Mouse (Mus musculus) left cerebral cortex, postnatal 4 days (tissue): ENCODE data around the gene Lair1. TPM values are rescaled to one million over a fixed set of nuclear protein-coding genes. Genes with fewer than 3 reads are reported as not detected.
"Not testable (repeated sequence)": the region's sequence is repeated elsewhere in the genome, so short reads cannot be mapped to it uniquely, and the experiment has no call there.

Source experiments
- DNase-seq: peaks from one replicate; pipeline ENCODE4 v3.0.0-alpha.2; 2022
- intact Hi-C: fragments of 180-260 bp; cut with DNase I; formaldehyde crosslinking; loops from one replicate; pipeline ENCODE4 v1.15.1; 2025
- total RNA-seq, 2 experiments: library from RNA; stranded (reverse); gene quantifications; 2 replicates each; pipeline ENCODE4 v1.2.3; 2021

The Lair1 gene
- 1 to 10 TPM; 1.9 to 2.1 TPM for total RNA-seq

- DNase-seq = no peak
- intact Hi-C loops = no loop called here
These were observed at the start of gene Lair1 for GRCm38 (mm10) chr7:4063013-4063412. Gene Lair1 (minus strand): TSS chr7:4063204.

GRCm38 (mm10) chr7:4111766-4112165 lies 48.8 kb upstream of the Lair1 start:
- intact Hi-C loops = no loop called here
- DNase-seq = no peak

DNA sequence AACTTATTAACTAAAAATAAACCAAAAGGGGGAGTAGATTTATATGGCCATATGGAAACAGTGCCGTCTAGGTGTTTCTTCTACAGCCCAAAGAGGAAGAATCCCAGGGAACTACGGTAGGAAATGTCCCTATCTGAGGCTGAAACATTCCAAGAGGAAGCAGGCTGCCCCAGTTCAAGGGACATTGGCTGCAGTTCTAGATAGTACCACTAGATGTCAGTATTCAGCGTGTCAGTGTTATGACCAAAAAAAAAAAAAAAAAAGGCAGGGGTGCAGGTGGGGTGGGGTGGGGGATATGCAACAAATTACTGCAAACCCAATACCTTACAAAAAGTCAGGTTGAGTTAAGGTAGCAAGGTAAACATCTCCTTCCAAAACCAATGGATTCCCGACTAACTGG lies 40.4 kb upstream of the Lair1 start:
- intact Hi-C loops = no loop called here
- no peak for DNase-seq

DNA sequence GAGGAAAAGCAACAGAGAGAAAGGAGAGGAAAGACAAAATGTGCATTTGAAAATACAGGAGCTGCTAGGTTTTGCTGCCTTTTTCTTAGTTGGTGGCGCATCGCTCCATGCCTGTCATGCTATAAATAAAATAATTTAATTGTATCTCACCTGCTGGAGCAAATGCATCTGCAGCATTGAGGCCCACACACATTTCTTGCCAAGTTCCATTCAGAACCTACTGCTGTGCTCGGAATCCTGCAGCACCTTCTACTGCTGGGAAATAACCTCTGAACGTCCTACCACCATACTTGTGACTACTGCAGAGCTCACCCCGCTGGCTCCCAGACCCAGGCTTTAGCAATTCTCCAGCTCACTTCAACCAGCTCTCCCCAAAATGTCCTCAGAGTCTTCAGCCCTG lies 38.1 kb upstream of the Lair1 start:
- no peak for DNase-seq
- intact Hi-C loops = no loop called here

GRCm38 (mm10) chr7:4098832-4099231 lies 35.8 kb upstream of the Lair1 start:
- no peak for DNase-seq
- intact Hi-C loops = no loop called here

DNA sequence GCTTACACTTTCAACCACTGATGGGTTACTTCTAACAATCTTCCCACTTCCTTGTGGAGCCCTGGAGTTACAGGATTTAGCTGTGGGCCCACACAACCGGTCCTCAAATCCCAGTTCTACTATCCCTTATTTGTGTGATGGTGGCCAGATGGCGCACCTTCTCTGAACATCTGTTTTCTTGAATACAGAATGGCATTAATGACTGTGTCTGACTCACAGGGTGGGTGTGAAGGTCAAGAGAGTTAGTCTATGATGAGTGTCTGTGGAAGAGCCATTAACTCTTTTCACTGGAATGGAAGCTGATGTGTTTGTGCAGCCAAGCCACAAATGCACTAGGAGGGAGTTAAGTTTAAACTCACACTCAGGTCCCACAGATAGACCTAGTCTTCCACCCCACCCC lies 35.3 kb upstream of the Lair1 start:
- intact Hi-C loops = no loop called here
- no peak for DNase-seq

DNA sequence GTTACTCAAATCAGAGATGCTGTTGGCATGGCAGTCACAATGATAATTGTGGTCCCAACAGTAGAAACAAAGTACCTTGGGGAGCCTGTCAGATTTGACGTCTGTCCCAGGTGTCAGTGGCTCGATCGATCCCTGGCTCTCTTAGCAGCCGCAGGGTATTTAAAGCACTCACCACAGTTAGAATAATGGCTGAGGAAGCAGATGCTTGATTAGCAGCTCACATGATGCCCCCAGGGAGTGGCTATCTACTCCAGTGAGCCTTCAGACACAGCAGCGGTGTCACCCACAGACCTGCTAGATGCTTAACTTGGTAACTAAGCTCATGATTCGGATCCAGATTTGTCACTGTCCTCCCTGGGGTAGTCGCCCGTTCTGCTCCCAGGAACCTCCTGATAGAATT lies 28.2 kb upstream of the Lair1 start:
- intact Hi-C loops = no loop called here
- no peak for DNase-seq

DNA sequence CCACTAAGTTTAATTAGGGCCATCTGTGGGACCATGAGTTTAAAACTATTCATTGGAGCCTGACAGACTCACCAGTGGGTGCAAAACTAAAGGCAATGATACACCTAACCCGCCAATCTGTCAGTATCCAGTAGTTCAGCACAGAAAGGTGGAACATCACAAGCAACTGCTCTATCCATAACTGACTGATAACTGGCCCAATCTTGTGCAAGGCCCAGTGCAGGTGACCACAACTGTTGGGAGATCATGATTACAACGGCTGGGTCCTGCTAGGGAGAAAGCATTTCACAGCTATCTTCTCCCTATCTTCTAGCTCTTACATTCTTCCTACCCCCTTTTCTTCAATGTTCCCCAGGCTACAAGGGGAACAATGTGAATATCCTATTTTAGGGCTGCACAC lies 25.7 kb upstream of the Lair1 start:
- intact Hi-C loops = no loop called here
- no peak for DNase-seq

DNA sequence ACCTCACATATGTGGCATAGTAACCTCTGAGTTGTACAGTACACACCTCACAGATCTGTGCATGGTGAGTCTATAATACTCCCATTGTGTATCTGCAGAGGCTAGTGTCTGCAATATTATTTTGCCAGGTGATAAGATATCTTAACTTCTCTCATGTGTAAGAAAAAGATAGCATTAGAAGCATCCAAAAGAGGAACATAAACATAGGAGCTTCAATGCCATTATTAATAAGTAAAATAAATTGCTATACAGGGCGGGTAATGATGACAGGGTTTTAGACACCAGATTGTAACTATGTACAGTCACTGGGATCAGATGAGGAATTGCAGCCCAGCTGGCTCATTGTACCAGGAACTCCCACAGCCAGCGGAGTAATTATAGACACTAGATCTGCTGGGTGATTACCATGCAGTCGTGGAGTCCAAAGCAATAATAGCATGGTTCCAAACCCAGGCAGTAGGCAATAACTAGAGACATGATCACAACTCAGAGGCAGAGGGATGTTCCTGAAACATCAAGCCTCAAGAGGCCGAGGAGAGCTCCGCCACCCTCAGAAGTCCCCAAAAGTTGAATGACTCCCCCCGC lies 25.0 kb upstream of the Lair1 start:
- intact Hi-C loops = no loop called here
- no peak for DNase-seq

DNA sequence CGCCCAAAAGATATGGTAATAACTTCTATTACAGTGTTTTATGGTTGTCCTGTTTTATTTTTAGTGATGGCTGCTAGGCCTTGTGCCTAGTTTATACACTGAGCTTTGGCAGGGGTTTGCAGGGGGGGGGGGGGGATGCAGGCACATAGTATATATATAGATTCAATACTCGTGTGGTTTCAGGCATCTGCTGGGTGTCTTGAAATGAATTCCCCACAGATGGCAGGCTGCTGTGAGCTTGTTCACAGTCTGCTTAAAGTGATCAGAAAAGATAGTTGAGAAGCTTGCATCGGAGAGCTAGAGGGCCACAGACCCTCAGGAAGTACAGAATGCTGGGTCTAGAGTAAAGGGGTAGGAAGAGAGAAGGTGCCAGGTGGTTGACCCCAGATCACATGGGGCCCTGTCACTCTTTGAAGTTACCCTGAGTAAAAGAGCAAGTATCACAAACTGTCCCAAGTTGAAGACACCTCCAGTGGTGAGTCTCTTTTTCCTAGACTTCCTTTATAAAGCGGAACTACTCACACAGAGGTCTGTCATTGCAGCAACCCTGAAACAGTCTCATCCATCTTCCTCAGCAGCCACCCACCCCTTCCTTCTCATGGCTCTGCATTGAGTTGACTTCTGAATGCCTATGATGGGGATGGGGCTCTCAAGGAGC lies 24.4 kb upstream of the Lair1 start:
- no peak for DNase-seq

GRCm38 (mm10) chr7:4085562-4085961 lies 22.6 kb upstream of the Lair1 start:
- no peak for DNase-seq
- intact Hi-C loops = no loop called here

More for the DNA sequence above, 24.4 kb upstream of the Lair1 start:
- intact Hi-C loops = no loop called here

DNA sequence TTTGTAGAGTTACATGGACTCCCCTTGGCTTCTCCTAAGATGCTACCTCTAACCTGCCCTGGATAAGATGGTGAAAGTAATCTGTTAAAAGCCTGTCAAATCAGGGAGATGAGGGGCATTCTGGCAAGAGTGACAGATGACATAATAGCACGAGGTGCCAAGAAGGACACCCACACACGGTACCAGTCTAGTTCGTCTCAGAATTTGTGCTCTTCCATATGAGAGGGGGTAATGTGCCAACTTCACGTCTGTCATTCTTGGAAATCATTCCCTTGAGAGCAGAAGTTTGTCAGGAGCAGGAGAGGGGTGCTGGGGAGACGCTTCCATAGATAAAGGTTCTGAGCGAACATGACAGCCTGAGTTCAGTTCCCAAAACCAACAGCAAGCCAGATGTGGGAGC lies 21.2 kb upstream of the Lair1 start:
- intact Hi-C loops = no loop called here
- DNase-seq = no peak

DNA sequence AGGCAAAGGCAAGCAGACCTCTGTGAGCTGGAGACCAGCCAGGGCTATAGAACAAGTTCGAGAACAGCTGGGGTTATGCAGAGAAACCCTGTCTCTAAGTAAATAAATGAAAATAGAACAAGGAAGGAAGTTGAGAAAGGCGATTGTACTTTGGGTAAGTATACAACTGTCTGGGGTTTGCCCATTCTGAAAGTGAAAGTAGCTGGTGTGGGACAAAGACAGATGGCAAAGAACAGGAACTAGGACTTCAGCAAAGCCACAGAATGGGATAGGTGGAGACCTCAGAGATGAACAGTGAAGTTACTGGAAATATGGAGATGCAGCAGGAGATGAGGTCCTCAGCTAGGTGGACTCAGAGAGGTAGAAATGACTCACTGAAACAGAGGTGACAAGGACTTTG lies 19.8 kb upstream of the Lair1 start:
- DNase-seq = no peak
- intact Hi-C loops = no loop called here

DNA sequence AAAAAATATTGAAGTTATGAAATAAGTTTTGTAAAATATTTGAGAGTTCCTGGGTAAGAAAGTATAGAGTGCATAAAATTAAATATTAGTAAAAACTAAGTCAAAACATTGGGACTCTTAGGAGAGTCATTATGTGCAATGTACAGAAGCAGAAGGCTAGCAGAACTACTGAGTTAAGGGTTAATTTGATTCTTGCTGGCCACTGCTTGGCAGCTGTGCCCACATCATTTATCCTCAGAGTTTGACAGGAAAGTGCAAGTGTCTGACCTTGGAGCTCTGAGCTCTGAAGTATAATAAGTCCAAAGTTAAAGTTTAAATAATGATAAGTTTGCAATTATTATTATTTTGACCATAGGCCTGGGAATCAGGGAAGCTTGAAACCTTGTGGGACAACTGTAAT lies 18.7 kb upstream of the Lair1 start:
- no peak for DNase-seq
- intact Hi-C loops = no loop called here

DNA sequence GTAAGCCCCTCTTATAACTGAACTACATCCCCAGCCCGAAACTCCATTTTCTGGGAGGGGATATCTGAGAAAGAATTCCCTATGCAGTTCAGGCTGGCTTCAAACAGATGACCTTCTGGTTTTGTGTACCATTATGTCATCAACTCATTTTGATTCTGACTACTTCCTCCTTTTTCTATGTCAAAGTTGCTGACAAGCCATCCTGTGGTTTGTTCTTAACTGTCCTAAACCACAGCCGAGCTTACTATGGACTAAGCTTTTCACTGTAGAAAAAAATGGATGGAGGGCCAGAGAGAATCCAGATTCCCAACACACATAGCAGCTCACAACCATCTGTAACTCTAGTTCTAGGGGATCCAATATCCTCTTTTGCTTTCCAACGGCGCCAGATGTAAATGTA lies 17.5 kb upstream of the Lair1 start:
- no peak for DNase-seq
- intact Hi-C loops = no loop called here

DNA sequence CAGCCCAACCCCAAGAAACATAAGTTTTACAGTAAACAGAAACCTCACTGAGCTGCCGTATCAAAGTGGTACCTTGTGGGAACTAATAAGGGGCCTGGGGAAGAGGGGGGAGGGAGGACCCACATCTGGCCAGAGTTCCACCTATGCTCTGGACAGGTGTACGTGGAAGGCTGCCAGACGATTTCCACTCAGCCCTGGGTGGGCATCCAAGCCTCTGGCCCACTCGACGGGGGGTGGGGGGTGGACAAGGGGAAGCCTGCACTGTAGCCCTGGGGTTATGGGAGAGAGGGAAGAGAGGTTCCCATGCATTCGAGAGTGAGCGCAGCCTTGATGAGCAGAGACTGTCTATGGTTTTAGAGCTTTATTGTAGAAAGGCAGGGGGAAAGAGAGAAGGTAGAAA lies 16.5 kb upstream of the Lair1 start:
- intact Hi-C loops = no loop called here
- DNase-seq = no peak

- no peak for DNase-seq
- intact Hi-C loops = no loop called here
These were observed 10.1 kb upstream of the Lair1 start for GRCm38 (mm10) chr7:4073144-4073543.

- intact Hi-C loops = no loop called here
- no peak for DNase-seq
These were observed 8.1 kb upstream of the Lair1 start for GRCm38 (mm10) chr7:4071066-4071465.

DNA sequence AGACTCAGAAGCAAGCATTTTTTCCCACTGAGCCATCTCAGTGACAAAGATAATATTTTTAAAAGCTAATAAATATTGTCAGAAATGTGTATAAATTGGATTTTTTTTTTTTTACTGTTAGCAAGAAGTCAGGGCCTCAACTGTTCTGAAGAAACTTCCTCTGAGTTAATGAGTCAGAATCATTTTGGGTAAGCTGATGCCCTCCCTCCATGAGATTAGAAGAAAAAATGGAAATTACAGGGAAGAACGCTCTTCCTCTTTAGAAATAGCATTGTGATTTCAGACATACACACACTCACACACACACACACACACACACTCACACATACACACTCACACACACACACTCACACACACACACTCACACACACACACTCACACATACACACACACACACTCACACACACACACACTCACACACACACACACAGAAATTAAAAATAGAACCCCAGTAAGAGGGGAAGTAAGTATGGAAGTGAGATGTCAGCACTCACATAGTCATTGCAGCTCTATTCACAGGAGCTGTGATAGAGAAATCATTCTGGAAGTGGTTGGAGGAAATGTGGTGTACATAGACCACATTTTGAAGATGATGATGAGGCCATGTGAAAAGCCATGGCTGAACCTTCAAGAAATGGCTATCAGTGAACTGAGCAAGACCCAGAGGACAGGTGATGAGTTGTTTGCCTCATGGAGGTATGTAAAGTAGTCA lies 866 bp upstream of the Lair1 start:
- DNase-seq = no peak
- intact Hi-C loops = no loop called here

DNA sequence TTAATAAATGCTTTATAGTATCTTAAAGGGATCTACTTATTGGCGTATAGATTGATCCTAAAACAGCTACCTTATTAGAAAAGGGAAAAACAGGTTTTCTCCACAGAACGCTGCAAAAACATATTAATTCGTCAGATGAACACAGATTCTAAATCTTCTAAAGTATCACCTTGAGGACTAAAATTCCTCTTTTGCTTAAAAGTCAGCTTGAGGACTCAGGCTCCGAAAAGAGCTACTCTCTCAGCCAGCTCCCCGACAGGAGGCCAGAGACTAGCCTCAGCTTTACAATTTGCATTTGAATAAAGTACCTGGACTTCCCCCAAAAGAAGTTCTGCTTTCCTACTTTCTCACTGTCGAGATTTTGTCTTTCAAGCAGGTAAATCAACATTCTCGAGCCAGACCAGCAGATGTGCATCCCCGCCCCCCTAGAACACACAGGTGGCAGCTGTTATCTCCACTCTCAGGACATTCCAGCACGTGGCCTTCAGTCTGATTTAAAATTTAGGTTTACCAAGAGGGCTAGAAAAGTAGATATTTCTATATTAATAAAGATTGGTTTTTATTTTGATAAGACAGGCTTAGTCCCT lies 2.3 kb downstream of the Lair1 start:
- intact Hi-C loops, DNase-seq: not testable (repeated sequence)

- intact Hi-C loops = no loop called here
- no peak for DNase-seq
These were observed 36.1 kb downstream of the Lair1 start for GRCm38 (mm10) chr7:4026794-4027421.
